Mouse (Mus musculus) embryonic fibroblast, embryonic 13.5 days (primary cell): ENCODE measurements around the gene Gab1.

ENCODE experiments used
- CTCF ChIP-seq: IDR thresholded peaks from 2 replicates; pipeline ENCODE4 v1.5.1; 2011; ENCODE audit warnings: mild to moderate bottlenecking, control low read depth, low read length, moderate library complexity, borderline replicate concordance; ENCODE audit not compliant: insufficient read depth
- POLR2A ChIP-seq: IDR thresholded peaks from 2 replicates; pipeline ENCODE4 v1.6.1; 2011; ENCODE audit warnings: low read depth, mild to moderate bottlenecking, control low read depth, low read length, moderate library complexity

- TF ChIP-seq CTCF: no peak
- no peak for TF ChIP-seq POLR2A
Measured at GRCm38 (mm10) chr8:80843744-80844434, 36.4 kb downstream of the Gab1 start.
